Mouse (Mus musculus) intestine, embryonic 16.5 days (tissue): ENCODE data around the gene Ccnt2. TPM values are rescaled to one million over a fixed set of nuclear protein-coding genes. Genes with fewer than 3 reads are reported as not detected.

ENCODE experiments used
- ATAC-seq: fragments of 200-750 bp; cut with Nextera tagmentation; 2 replicates; pipeline ENCODE4 v1.8.0; 2017; ENCODE audit warnings: moderate TSS enrichment, moderate library complexity
- H3K27ac ChIP-seq: fragments of 300-500 bp; sonication (generic); 2 replicates; pipeline ENCODE4 v1.5.1; 2014; ENCODE audit warnings: mild to moderate bottlenecking, low read length
- H3K27me3 ChIP-seq: fragments of 300-500 bp; sonication (generic); replicated peaks from 2 replicates; pipeline ENCODE4 v1.6.1; 2014; ENCODE audit warnings: low read length, control low read depth, mixed read lengths; ENCODE audit not compliant: control insufficient read depth, insufficient read depth
- H3K36me3 ChIP-seq: fragments of 300-500 bp; sonication (generic); 2 replicates; pipeline ENCODE4 v1.6.1; 2014; ENCODE audit warnings: low read length, control low read depth; ENCODE audit not compliant: control insufficient read depth, insufficient read depth
- H3K4me1 ChIP-seq: fragments of 300-500 bp; sonication (generic); 2 replicates; pipeline ENCODE4 v1.6.1; 2014; ENCODE audit warnings: low read length, control low read depth, mixed read lengths; ENCODE audit not compliant: control insufficient read depth, insufficient read depth
- H3K4me2 ChIP-seq: fragments of 300-500 bp; sonication (generic); 2 replicates; pipeline ENCODE4 v1.6.1; 2014; ENCODE audit warnings: low read depth, low read length, control low read depth
- H3K4me3 ChIP-seq: fragments of 300-500 bp; sonication (generic); 2 replicates; pipeline ENCODE4 v1.5.1; 2014; ENCODE audit warnings: mild to moderate bottlenecking, low read length
- H3K9ac ChIP-seq: fragments of 300-500 bp; sonication (generic); 2 replicates; pipeline ENCODE4 v1.6.1; 2014; ENCODE audit warnings: low read depth, low read length
- H3K9me3 ChIP-seq: fragments of 300-500 bp; sonication (generic); 2 replicates; pipeline ENCODE4 v1.6.1; 2016; ENCODE audit warnings: low read length, control low read depth; ENCODE audit not compliant: control insufficient read depth
- WGBS: fragments of 180-500 bp; shearing (Covaris S2); extraction: QIAGEN DNeasy Blood & Tissue Kit; methylation state at CpG from one replicate; pipeline ENCODE4 v1.1.7; 2014; 5-methylcytosine and 5-hydroxymethylcytosine counted together
- polyA plus RNA-seq: library from polyadenylated mRNA; unstranded; fragments of >200 nt; fragmentation: Nextera tagmentation; extraction: Ambion mirVana; gene quantifications from 2 replicates; pipeline ENCODE4 v1.2.1, GENCODE M21; 2015

The Ccnt2 gene
- polyA plus RNA-seq, 1 experiment from 2014 or later = 51.5 TPM

- Histone ChIP-seq H3K36me3 (no peaks in the 10 kb centered on the region), H3K4me1 (no peaks in the 10 kb centered on the region), H3K9ac (no peak within 1 kb of the TSS), H3K27ac (no peak within 1 kb of the TSS), H3K4me2 (no peak within 1 kb of the TSS), H3K4me3 (no peak within 1 kb of the TSS), H3K27me3 (no peaks in the 10 kb centered on the region), H3K9me3 (peaks cover 7% of the 10 kb centered on the region)
- WGBS = 72% methylated on average over 14 of the region's 14 CpGs
- no peak for ATAC-seq
Measured at GRCm38 (mm10) chr1:127854486-127855222, 80.7 kb downstream of the Ccnt2 start, which contains the start of gene Map3k19. Gene Map3k19, minus strand, starts transcription at chr1:127855031.

Other genes starting within 250 kb of the Ccnt2 start
- gene Tmem163, start 94.6 kb upstream of the Ccnt2 start, polyA plus RNA-seq = 0.48 and 0.62 TPM in 2 replicates
- 0.12 and 0.17 TPM in 2 replicates for gene Acmsd, start 44.8 kb upstream of the Ccnt2 start, polyA plus RNA-seq
- gene Map3k19, start 80.9 kb downstream of the Ccnt2 start, polyA plus RNA-seq = not detected in 2 replicates
- 19.9 and 20.3 TPM in 2 replicates for gene Rab3gap1, start 94.6 kb downstream of the Ccnt2 start, polyA plus RNA-seq